Mouse (Mus musculus) embryonic fibroblast, embryonic 13.5 days (primary cell): ENCODE results near the gene Carns1.
"Not testable (repeated sequence)": the region's sequence is repeated elsewhere in the genome, so short reads cannot be mapped to it uniquely, and the experiment has no call there.

ENCODE experiments used
- CTCF ChIP-seq: IDR thresholded peaks from 2 replicates; pipeline ENCODE4 v1.5.1; 2011; ENCODE audit warnings: mild to moderate bottlenecking, control low read depth, low read length, moderate library complexity, borderline replicate concordance; ENCODE audit not compliant: insufficient read depth
- POLR2A ChIP-seq: IDR thresholded peaks from 2 replicates; pipeline ENCODE4 v1.6.1; 2011; ENCODE audit warnings: low read depth, mild to moderate bottlenecking, control low read depth, low read length, moderate library complexity

DNA sequence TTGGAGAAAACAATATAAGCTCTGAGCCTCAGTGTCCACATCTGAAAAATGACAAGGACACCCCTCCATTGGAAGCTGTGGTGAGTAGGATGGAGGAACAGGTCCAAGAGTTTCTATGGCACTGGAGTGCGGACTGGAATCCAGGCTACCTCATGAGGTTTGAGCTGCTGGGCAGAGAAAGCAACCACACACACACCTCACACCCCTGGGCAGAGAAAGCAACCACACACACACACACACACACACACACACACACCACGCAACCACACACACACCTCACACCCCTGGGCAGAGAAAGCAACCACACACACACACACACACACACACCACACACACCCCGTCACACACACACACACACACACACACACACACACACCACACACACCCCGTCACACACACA, 50.0 kb downstream of the Carns1 start:
- TF ChIP-seq CTCF, POLR2A: not testable (repeated sequence)
